Mouse (Mus musculus): ENCODE data around the gene Cyp1b1.

The Cyp1b1 gene

DNA sequence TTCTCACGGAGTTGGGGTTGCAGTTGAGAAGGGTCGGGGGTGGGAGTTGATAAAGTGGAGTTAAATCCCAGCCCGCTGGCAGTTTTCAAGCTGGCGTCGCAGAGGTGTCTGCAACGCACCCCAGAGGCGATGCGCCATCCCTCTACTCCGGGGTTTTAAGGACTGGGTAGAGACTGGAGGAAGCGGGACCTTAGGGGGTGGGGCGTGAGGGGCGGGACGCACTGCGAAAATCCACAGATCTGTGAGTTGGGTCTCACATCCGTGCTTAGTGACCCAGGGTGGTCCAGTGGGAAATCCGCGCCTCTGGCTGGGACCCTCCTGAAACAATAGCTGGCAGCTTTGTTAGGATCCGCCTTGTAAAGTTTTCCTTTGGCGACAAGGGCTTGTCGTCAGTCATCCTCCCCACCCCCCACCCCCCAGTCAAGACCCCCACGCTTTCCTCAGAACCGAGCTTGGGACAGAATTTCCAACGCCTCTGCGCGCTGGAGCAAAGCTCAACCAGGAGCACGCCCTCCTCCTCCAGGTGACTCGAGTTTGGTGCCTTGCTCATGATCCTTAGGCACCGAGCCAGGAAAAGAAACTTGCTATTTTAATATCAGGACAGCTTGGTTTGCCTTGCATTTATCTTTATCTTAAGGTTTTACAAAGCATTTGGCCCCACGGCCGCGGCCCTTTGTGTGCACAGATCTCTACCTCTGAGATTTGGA is at the start of gene Cyp1b1:
Gene Cyp1b1, minus strand, starts transcription at position 131 of the 707 bp plus-strand sequence.
- DNase-seq (ENCODE audit: low spot score in 2 of 2) = no peak

DNA sequence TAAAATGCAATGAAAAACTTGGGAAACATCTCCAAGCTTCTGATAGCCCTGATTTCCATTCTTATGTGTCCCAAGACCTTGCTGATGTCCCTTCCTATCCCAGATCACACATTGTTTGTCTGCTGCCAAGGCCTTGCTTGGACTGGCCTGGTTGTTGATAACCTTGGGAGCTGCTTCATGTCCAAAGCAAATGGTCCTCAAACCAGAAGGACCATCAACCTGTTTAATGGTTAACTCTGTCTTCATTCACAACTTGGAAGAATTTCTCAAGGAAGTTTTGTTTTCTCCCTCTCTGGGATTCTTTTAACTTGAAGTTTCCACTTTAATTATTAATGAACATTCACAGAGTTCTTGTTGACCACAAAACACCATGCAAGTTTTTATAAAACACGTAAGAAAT is 47.0 kb upstream of the Cyp1b1 start:
- DNase-seq (ENCODE audit: low spot score in 2 of 2) = no peak

DNA sequence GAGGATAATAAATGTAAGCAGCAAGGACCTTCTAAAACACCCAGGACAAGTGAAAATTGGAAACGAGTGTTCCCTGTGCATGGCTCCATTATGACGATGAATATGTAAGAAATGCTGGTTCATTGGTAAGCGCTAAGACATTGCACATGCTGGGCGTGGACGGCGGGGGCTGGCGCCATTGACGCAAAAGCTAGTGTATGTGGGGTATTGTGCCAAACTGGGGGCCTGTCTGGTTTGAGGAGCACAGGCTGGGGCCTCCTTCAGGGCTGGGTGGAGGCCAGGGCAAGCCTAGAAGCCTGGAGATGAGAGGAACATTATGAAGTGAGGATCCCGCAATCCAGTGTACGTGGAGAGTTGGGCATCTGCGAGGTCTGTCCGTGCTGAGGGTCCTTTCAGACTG is 39.0 kb upstream of the Cyp1b1 start:
- no peak for DNase-seq (ENCODE audit: low spot score in 2 of 2)

- DNase-seq (ENCODE audit: low spot score in 2 of 2) = no peak
Measured at GRCm38 (mm10) chr17:79752836-79753235, 38.0 kb upstream of the Cyp1b1 start.

- DNase-seq (ENCODE audit: low spot score in 2 of 2) = no peak
Measured at GRCm38 (mm10) chr17:79751661-79752191, 36.9 kb upstream of the Cyp1b1 start.

- no peak for DNase-seq (ENCODE audit: low spot score in 2 of 2)
Measured at GRCm38 (mm10) chr17:79749647-79750046, 34.8 kb upstream of the Cyp1b1 start.

DNA sequence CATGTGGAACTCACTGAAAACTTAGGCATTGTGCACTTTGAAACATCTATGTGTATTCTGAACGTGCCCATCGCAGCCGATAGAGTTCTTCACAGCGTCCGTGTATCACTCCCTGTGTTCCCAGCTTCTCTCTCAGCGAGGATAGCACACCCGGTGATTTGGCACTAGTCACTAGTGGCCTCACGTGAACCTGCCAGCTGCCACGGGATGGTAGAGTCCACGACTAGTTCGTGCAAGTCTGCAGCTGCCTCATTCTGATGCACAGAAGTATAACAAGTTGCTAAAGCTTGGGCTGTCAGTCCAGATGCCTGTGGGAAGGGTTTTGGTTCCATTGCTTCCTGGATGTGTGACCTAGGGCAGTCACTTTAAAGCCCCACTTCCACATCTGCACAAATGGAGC is 32.1 kb upstream of the Cyp1b1 start:
- no peak for DNase-seq (ENCODE audit: low spot score in 2 of 2)

DNA sequence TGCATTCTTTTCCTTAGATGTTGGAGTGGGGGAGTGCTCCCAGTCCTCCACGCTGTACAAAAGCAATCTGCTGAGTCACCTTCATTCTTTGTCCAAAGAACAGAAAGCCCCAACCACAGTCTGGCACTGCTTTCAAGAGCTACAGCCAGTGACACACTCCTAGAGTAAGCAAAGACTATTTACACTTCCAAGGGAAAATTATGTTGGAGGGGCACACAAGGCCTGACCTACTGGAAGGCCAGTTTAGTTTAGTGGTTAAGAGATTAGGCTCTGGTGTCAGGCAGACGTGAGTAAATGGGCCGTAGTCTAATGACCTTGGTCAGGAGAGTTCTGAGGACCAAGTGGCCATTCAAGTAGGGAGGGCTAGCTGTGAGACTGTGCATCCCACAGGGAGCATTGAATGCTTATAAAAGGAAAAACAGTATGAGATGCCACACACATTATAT is 31.3 kb upstream of the Cyp1b1 start:
- no peak for DNase-seq (ENCODE audit: low spot score in 2 of 2)

DNA sequence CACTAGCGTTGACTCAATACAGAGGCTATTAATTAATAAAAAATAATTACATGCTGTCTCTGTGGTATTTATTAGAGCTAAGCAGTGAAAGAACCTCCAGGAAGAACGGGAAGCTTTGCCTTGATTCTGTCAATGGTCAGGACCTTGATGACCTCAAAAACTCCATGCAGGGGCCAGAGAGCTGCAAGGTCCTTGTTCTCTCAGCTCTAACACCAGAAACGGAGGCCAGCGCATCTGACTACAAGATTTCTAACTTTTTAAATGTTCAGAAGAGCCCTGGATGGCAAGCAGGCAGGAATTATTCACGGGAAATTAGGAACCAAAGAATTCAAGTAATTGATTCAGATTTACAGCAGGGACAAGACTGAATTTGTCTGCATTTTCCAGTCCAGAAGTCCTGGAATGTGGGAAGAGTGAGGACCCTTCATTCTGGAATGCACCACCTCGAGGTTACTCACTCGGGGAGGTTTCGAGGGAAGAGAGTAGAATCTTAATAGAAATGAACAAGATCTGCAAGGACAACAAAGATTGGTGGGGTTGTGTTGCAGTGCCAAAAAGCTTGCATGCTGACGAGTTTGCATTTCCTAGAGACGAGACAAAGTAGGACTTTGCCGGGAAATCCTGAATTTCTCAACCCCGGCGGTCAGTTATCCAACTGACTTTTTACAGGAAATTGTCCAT is 30.3 kb upstream of the Cyp1b1 start:
- no peak for DNase-seq (ENCODE audit: low spot score in 2 of 2)

GRCm38 (mm10) chr17:79743507-79743906 is 28.6 kb upstream of the Cyp1b1 start:
- DNase-seq (ENCODE audit: low spot score in 2 of 2) = no peak

DNA sequence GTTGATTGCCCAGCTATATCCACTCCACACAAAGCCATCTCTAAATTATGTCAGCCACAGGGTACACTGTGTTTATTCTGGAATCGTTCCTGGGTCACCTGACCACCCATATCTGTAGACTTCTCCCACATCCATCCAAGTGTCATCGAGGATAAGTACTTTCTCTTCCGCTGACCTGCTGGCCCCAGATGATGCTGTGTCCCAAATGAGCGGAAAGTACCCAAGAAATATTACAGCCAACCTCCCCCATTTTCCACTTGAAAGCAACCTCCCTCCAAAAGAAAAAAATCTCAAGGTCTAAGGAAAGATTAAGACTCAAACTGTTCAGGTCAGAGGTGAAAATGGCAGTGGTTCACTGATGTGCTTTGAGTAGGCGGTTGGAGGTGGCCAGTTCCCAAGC is 27.8 kb upstream of the Cyp1b1 start:
- DNase-seq (ENCODE audit: low spot score in 2 of 2) = no peak

DNA sequence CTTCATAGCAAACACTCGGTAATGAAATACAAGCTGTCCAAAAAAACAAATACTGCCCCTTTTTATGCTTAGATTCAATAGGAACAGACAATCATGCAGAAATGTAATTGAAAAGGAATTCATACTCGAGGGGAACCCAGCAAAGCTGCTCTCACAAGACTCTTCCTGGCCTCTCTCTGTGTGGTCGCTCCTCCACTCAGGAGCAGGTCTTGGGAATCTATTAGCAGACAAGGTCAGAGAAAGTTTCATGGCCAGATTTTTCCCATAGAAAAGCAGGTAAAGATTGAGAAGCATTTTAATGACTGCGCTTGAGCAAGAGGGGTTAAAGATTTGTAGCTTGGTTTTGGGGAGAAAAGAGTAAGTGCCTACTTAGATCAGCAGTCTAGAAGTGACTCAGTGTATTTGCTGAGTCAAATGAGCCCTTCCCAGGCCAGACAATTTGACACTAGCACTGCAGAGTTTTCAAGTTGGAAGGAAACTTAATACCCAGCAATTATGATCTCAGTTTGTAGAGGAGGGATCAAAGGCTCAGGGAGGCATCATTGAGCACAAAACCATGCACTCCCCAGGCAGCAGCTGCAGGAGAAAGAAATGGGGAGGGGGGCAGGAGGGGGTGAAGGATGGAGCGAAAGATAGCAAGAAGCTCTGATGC is 24.1 kb upstream of the Cyp1b1 start:
- no peak for DNase-seq (ENCODE audit: low spot score in 2 of 2)

DNA sequence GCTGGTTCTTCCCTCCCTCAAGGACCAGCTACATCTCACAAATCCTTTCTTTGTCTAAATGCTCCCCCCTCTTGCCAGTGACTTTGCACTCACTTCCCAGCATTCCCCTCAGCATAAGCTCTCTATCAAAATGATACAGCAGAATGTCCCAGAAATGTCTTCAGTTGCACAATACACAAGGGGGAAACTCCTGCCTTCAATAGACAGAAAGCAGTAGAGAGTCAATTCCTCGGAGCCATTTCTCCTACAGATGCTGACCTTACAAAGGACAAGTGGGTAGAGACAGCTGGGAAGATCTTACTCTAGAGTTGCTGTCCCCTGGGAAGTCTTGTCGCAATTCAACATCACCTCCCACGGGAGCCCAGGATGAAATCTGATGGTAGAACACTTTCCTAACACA is 22.7 kb upstream of the Cyp1b1 start:
- DNase-seq (ENCODE audit: low spot score in 2 of 2) = no peak

DNA sequence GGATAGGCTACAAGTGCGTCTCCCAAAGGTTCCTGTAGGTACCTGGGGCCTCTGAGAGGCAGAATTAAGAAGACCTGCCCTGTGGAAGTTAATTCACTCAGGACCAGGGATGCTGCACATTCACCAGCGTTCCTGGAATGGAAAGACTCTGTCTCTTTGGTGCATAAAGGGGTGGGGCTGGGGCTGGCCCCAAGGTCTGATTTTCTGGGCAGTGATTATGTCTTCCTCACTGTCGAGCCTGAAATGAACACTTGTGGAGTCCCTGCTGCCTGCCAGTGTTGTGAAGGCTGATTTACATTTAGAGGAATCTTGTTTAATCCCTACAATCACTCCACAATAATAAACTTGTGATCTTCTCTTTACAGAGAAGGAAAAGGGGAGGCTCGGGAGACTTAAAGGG is 18.2 kb upstream of the Cyp1b1 start:
- no peak for DNase-seq (ENCODE audit: low spot score in 2 of 2)

GRCm38 (mm10) chr17:79730988-79731387 is 16.1 kb upstream of the Cyp1b1 start:
- no peak for DNase-seq (ENCODE audit: low spot score in 2 of 2)

DNA sequence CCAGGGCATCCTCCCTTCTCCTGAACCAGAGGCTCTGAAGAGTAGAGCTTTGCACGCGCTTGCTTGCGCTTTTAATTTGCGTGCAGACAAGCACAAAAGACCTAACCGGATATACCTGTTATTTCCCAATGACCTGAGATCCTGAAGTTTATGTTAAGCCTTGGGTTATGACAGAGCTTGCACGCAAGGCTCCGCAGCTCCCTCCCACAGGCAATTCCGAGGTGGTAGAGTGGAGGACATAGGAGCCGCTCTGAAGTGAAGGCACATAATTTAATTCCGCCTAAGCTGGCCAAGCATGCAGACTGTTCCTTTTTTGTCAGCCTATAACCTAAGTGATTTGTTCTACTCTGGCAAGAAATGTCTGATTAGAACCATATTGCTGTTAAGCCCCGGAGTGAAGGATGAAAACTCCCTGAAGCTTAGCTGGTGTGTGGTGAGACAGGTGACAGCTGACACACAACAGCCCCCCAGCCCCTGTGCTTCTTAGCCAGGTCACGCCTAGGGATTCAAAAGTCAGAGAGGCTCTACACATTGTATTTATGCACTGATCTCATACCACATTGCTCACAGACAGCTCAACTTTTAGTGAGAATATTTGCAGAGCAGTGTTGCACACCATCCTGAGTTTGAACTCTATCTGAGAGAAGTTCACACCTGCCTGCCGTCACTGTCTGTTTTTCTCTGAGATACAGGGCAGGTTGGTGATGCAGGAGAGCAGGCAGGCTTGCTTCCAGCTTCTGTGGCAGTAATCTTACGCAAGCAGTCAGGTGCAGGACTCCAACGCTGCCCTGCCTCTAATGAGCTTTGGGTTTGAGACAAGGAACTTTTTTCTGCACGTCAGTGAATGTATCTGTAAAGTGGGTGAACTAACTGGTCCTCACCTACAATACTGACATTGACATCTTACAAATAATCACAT is 14.0 kb upstream of the Cyp1b1 start:
- DNase-seq (ENCODE audit: low spot score in 2 of 2) = no peak

- no peak for DNase-seq (ENCODE audit: low spot score in 2 of 2)
Measured at GRCm38 (mm10) chr17:79728053-79728584, 13.3 kb upstream of the Cyp1b1 start.

- DNase-seq (ENCODE audit: low spot score in 2 of 2) = no peak
Measured at GRCm38 (mm10) chr17:79726613-79727012, 11.8 kb upstream of the Cyp1b1 start.

GRCm38 (mm10) chr17:79720681-79721080 is 5.8 kb upstream of the Cyp1b1 start:
- no peak for DNase-seq (ENCODE audit: low spot score in 2 of 2)

- DNase-seq (ENCODE audit: low spot score in 2 of 2) = peak; percentile 75 to 84
Measured at GRCm38 (mm10) chr17:79715649-79716143, 835 bp upstream of the Cyp1b1 start.

DNA sequence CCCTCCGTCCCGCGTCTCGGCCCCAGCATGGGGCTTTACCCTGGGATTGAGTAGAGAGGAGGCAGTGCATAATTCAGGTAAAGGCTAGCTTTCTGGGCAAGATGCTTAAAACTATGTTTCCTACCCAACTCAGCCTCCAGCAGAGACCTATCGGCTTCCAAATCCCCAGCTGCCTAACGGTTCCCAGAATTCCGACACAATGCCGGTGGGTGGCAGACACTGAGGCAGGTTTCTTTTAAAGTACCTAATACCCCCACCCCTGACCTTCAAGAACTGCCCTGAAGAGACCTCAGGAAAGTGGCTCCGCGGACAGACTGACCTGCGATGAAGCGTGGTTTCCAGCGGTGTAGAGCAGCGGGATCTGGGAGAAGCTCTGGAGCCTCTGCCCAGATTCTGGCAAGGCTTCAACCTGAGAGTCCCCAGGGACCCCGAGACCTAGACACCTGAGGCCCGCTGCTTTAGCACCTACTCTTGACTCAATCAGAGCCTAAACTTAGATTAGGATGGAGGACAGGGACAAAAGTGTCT is 429 bp downstream of the Cyp1b1 start:
- DNase-seq (ENCODE audit: low spot score in 2 of 2) = no peak

All from frontal cortex, postnatal 25 days (tissue).